Mouse (Mus musculus): Measurements from ENCODE around the gene Sept10.

Gene Sept10

GRCm38 (mm10) chr10:59221473-59222270 lies at the start of gene Sept10, which contains the start of gene Sowahc:
Gene Sept10, minus strand, starts transcription at chr10:59221847.
Gene Sowahc, plus strand, starts transcription at chr10:59221953.
- DNase-seq, result peak; percentile 99

GRCm38 (mm10) chr10:59268754-59269153 lies 47.1 kb upstream of the Sept10 start:
- DNase-seq, result no peak

- no peak for DNase-seq
Measured at GRCm38 (mm10) chr10:59268109-59268508, 46.5 kb upstream of the Sept10 start.

- no peak for DNase-seq
Measured at GRCm38 (mm10) chr10:59267275-59267674, 45.6 kb upstream of the Sept10 start.

GRCm38 (mm10) chr10:59266097-59266496 lies 44.5 kb upstream of the Sept10 start:
- DNase-seq, result peak; percentile 81

GRCm38 (mm10) chr10:59265674-59266073 lies 44.0 kb upstream of the Sept10 start:
- peak; percentile 68 for DNase-seq

GRCm38 (mm10) chr10:59265067-59265466 lies 43.4 kb upstream of the Sept10 start:
- peak; percentile 38 for DNase-seq

GRCm38 (mm10) chr10:59262979-59263378 lies 41.3 kb upstream of the Sept10 start:
- DNase-seq, result peak; percentile 52

- DNase-seq, result no peak
Measured at GRCm38 (mm10) chr10:59262021-59262420, 40.4 kb upstream of the Sept10 start.

GRCm38 (mm10) chr10:59261603-59262002 lies 40.0 kb upstream of the Sept10 start:
- peak; percentile 50 for DNase-seq

- no peak for DNase-seq
Measured at GRCm38 (mm10) chr10:59259572-59259971, 37.9 kb upstream of the Sept10 start.

GRCm38 (mm10) chr10:59256533-59256932 lies 34.9 kb upstream of the Sept10 start:
- DNase-seq, result no peak

GRCm38 (mm10) chr10:59253541-59254079 lies 32.0 kb upstream of the Sept10 start:
- DNase-seq, result no peak

- DNase-seq, result no peak
Measured at GRCm38 (mm10) chr10:59252396-59252795, 30.7 kb upstream of the Sept10 start.

GRCm38 (mm10) chr10:59251980-59252379 lies 30.3 kb upstream of the Sept10 start:
- no peak for DNase-seq

- no peak for DNase-seq
Measured at GRCm38 (mm10) chr10:59250679-59251078, 29.0 kb upstream of the Sept10 start.

- DNase-seq, result no peak
Measured at GRCm38 (mm10) chr10:59249531-59249930, 27.9 kb upstream of the Sept10 start.

GRCm38 (mm10) chr10:59241141-59241541 lies 19.5 kb upstream of the Sept10 start:
- DNase-seq, result peak; percentile 93

- DNase-seq, result no peak
Measured at GRCm38 (mm10) chr10:59237757-59238156, 16.1 kb upstream of the Sept10 start.

GRCm38 (mm10) chr10:59236486-59236885 lies 14.8 kb upstream of the Sept10 start:
- peak; percentile 72 for DNase-seq

- no peak for DNase-seq
Measured at GRCm38 (mm10) chr10:59235847-59236246, 14.2 kb upstream of the Sept10 start.

- DNase-seq, result no peak
Measured at GRCm38 (mm10) chr10:59235227-59235626, 13.6 kb upstream of the Sept10 start.

GRCm38 (mm10) chr10:59229205-59229820 lies 7.7 kb upstream of the Sept10 start:
- DNase-seq, result no peak

GRCm38 (mm10) chr10:59225137-59225536 lies 3.5 kb upstream of the Sept10 start:
- peak; percentile 13 for DNase-seq

All from lung, postnatal 36 days (tissue).